Mouse (Mus musculus): Measurements from ENCODE around the gene Fam135a. TPM values are rescaled to one million over a fixed set of nuclear protein-coding genes. Genes with fewer than 3 reads are reported as not detected.
A peak's percentile ranks its signal among the peaks of the same experiment; 100 is the strongest.

The Fam135a gene
- total RNA-seq (2017) = 4.8 to 8.4 TPM (median 7.1 TPM) in 3 replicates

- peak; percentile 66 for ATAC-seq (replicated peaks; ENCODE audit: insufficient number of reproducible peaks, low FRiP score, low TSS enrichment, poor library complexity, severe bottlenecking)
These were observed at the start of gene Fam135a for GRCm38 (mm10) chr1:24099926-24100869. Gene Fam135a, minus strand, starts transcription at chr1:24100341.

- ATAC-seq (replicated peaks; ENCODE audit: insufficient number of reproducible peaks, low FRiP score, low TSS enrichment, poor library complexity, severe bottlenecking) = no peak
These were observed 43.4 kb upstream of the Fam135a start for GRCm38 (mm10) chr1:24143504-24143903.

GRCm38 (mm10) chr1:24140555-24140954, 40.4 kb upstream of the Fam135a start:
- ATAC-seq (replicated peaks; ENCODE audit: insufficient number of reproducible peaks, low FRiP score, low TSS enrichment, poor library complexity, severe bottlenecking) = no peak

GRCm38 (mm10) chr1:24137133-24137532, 37.0 kb upstream of the Fam135a start:
- ATAC-seq (replicated peaks; ENCODE audit: insufficient number of reproducible peaks, low FRiP score, low TSS enrichment, poor library complexity, severe bottlenecking) = no peak

- no peak for ATAC-seq (replicated peaks; ENCODE audit: insufficient number of reproducible peaks, low FRiP score, low TSS enrichment, poor library complexity, severe bottlenecking)
These were observed 34.7 kb upstream of the Fam135a start for GRCm38 (mm10) chr1:24134792-24135191.

GRCm38 (mm10) chr1:24133853-24134252, 33.7 kb upstream of the Fam135a start:
- no peak for ATAC-seq (replicated peaks; ENCODE audit: insufficient number of reproducible peaks, low FRiP score, low TSS enrichment, poor library complexity, severe bottlenecking)

- ATAC-seq (replicated peaks; ENCODE audit: insufficient number of reproducible peaks, low FRiP score, low TSS enrichment, poor library complexity, severe bottlenecking) = no peak
These were observed 27.7 kb upstream of the Fam135a start for GRCm38 (mm10) chr1:24127866-24128265.

- ATAC-seq (replicated peaks; ENCODE audit: insufficient number of reproducible peaks, low FRiP score, low TSS enrichment, poor library complexity, severe bottlenecking) = no peak
These were observed 24.5 kb upstream of the Fam135a start for GRCm38 (mm10) chr1:24124610-24125009.

DNA sequence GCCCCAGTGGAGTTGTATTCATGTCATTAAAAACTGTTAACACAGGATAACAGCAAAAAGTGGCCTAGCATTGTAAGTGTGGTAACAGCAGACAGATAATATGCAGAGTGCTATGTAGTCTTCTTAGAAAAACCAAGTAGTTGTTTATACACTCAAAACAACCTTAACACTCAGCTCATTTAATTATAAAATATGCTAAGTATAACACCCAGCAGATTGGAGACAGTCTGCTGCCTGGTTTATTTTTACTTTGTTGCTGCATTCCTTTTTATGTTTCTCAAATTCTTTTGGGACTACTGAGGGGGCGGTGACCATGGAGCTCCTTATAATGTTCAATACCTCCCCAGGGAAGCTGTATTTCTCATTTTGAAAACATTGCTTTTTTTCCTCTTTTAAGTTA, 22.4 kb upstream of the Fam135a start:
- no peak for ATAC-seq (replicated peaks; ENCODE audit: insufficient number of reproducible peaks, low FRiP score, low TSS enrichment, poor library complexity, severe bottlenecking)

GRCm38 (mm10) chr1:24107971-24108773, 8.0 kb upstream of the Fam135a start:
- ATAC-seq (replicated peaks; ENCODE audit: insufficient number of reproducible peaks, low FRiP score, low TSS enrichment, poor library complexity, severe bottlenecking) = no peak

DNA sequence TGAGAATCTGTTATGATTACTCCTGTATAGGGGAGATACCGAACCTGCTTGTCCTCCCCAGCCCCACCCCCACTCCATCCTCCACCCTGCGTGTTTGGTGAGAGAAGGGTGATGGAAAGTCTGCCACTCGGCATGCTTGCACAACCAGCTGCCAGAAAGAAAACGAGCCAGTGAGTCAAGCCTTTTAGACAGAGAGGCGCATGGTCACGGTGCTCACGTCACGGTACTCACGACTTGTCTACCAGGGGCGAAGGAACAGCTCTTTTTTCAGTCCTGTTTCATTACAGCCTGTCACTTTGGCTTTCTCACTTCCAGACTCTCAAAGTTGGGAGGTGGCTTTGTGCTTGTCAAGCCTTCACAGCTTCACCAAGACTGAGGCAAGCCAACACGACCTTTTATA, 7.2 kb upstream of the Fam135a start:
- no peak for ATAC-seq (replicated peaks; ENCODE audit: insufficient number of reproducible peaks, low FRiP score, low TSS enrichment, poor library complexity, severe bottlenecking)

DNA sequence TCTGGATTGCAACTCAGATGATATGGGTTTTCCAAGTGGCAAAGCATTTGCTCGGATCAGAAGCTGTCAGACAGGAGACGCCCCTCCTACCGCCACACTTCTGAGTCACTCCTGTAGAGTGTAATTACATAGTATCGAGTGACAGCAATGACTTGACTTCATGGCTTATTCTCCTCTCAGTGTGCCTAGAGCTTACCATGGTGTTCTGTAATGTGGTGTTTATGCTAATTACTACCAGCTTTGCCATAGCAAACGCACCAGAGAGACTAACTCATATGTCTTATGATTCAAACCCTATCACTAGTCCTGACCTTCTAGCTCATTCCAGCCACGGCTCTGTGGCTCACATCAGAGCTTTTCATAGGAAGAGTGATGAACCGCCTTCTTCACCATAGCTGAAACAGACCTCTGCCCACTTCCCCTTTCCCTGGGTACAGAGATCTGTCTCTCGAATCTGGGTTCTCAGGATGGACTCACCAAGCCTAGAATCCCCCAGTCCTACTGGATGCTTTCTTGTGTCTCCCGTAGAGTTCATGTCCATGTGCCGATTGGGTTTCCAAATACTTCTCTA, 2.5 kb upstream of the Fam135a start:
- ATAC-seq (replicated peaks; ENCODE audit: insufficient number of reproducible peaks, low FRiP score, low TSS enrichment, poor library complexity, severe bottlenecking) = no peak

- ATAC-seq (replicated peaks; ENCODE audit: insufficient number of reproducible peaks, low FRiP score, low TSS enrichment, poor library complexity, severe bottlenecking) = no peak
These were observed 773 bp upstream of the Fam135a start for GRCm38 (mm10) chr1:24100870-24101358.

DNA sequence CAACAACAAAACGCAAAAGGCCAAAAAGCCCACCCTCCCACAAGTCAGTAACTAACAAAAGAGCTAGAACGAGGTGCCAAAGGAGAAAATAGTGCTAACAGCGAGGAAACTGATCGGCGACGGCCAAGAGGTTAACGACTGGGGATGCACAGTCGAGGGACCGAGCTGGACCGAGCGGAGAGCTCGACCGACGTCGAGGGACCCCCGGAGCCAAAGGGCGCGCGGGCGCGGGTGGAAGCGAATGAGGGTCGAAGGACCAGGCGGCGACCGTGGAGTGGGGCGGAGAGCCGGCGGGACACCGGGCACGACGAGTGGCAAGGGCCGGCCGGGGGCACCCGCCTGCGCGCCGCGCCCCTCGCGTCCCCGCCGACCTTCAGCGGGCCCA, 608 bp downstream of the Fam135a start:
- ATAC-seq (replicated peaks; ENCODE audit: insufficient number of reproducible peaks, low FRiP score, low TSS enrichment, poor library complexity, severe bottlenecking) = no peak

- no peak for ATAC-seq (replicated peaks; ENCODE audit: insufficient number of reproducible peaks, low FRiP score, low TSS enrichment, poor library complexity, severe bottlenecking)
These were observed 2.6 kb downstream of the Fam135a start for GRCm38 (mm10) chr1:24097541-24097940.

DNA sequence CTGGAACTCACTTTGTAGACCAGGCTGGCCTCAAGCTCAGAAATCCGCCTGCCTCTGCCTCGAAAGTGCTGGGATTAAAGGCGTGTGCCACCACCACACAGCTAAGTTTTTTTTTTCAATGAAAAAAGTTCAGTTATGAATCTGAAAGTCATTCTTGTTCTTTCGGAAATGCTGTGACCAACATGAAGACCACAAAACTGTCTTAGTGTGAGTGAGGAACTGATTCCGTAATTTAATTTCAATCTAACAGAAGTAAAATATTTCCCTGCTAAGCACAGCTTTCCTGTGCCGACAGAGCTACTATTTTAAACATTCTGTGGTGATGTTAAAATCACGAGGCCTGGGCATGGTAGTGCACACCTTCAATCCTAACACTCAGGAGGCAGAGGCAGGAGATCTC, 7.7 kb downstream of the Fam135a start:
- no peak for ATAC-seq (replicated peaks; ENCODE audit: insufficient number of reproducible peaks, low FRiP score, low TSS enrichment, poor library complexity, severe bottlenecking)

DNA sequence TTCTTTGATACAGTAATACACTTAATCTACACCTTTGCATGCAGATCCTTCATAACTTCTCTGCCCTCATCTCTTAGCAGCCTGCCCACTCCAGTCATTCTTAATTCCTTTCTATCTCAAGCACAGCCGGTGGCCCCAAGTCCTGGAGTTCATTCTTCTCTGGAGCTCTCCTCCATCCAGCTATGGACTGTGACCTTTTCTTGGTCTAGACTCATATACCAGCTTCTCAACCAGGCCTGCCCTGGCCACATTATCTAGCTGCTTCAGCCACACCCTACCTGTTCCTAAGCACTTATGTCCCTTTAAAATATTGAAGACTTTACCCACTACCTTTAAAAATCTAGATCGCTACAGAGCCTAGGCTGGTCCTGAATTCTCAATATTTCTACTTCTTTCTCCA, 9.5 kb downstream of the Fam135a start:
- no peak for ATAC-seq (replicated peaks; ENCODE audit: insufficient number of reproducible peaks, low FRiP score, low TSS enrichment, poor library complexity, severe bottlenecking)

GRCm38 (mm10) chr1:24090094-24090493, 10.0 kb downstream of the Fam135a start:
- no peak for ATAC-seq (replicated peaks; ENCODE audit: insufficient number of reproducible peaks, low FRiP score, low TSS enrichment, poor library complexity, severe bottlenecking)

DNA sequence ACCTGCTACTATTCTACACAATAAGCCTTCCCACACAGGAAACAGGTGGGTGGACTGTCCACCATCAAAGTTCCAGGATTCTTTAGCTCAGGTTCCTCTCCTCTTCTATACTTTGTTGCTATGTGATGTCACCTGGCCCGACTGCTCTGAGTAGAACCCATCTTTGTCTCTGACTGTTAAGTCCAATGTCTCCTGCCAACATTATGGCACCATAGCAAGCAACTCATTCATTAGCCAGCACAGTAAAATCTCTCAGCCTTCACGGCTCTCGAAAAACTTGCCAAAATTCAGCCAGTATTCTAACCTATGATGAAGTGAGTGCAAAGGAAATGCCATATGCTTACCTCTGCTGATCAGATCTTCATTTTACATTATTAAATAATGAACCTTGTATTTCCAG, 14.0 kb downstream of the Fam135a start:
- no peak for ATAC-seq (replicated peaks; ENCODE audit: insufficient number of reproducible peaks, low FRiP score, low TSS enrichment, poor library complexity, severe bottlenecking)
